Mouse (Mus musculus) layer of hippocampus, adult 9-10 months (tissue): Measurements from ENCODE around the gene Vmn2r78.
"Not testable (repeated sequence)": the region's sequence is repeated elsewhere in the genome, so short reads cannot be mapped to it uniquely, and the experiment has no call there.

Source experiments
- DNase-seq: peaks from one replicate; pipeline ENCODE4 v3.0.0; 2022; ENCODE audit warnings: low spot score

Gene Vmn2r78

GRCm38 (mm10) chr7:86914794-86915193, at the start of gene Vmn2r78:
TSS of gene Vmn2r78 (plus strand) at chr7:86915094.
- DNase-seq, result not testable (repeated sequence)

DNA sequence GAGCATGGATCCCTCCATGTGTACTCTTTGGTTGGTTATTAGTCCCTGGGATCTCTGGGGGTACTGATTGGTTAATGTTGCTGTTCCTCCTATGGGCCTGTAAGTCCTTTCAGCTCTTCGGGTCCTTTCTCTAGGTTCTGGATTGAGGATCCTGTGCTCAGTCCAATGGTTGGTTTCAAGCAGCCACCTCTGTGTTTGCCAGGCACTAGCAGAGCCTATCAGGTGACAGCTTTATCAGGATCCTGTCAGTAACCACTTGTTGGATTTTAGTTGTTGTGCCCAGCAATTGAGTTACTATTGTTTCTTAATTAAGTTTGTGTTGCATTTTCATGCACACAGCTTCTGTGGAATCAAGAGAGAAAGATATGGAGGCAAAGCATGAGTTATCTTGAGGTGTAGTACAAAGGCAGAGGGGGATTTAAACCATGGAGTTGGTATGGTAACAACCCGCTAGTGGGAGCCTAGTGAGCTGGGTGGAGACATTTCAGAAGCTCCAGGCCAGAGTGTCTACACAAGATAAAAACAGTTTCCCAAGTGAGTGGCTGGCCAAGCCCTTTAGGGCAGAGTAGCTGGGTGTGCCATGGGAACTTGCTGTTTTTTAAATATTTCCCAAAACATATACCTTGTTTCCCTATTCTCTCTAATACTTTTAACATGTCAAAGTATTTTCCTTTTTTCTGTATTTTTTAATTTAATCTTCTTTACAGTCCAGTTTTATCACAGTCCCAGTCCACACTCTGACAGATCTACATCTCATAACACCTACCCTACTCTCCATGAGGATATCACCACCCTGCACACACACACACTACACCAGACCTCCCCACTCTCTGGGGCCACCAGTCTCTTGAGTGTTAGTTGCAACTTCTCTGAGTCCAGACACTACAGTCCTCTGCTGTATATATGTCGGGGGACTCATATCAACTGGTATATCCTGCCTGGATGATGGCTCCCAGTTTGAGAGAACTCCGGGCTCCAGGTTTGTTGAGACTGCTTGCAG, 25.1 kb upstream of the Vmn2r78 start:
- no peak for DNase-seq

GRCm38 (mm10) chr7:86937288-86937687, 22.4 kb downstream of the Vmn2r78 start:
- no peak for DNase-seq

- no peak for DNase-seq
Measured at GRCm38 (mm10) chr7:86994700-86995099, 79.8 kb downstream of the Vmn2r78 start.

DNA sequence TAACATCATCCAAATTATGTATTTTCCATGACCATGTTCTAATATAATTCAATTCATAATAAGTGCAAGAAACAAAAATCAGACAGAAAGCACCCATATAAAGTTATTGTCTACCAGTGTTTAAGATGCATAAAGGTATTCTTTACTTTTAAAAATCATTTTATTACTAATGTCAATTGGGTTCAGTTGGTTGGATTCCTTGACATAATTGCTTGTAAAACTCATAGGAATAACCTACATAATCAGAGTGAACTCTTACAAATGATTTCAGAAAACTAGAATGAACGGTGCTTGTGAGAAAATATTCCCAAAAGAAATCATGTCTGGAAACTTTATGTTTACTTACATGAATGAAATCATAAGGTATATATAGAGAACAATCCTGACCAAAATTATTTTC, 80.9 kb downstream of the Vmn2r78 start, which contains the start of gene Vmn2r79:
Vmn2r79 (plus strand) TSS at position 301 of the 400 bp plus-strand sequence.
- not testable (repeated sequence) for DNase-seq
